Mouse (Mus musculus): ENCODE data around the gene Fam69a.
"Not testable (repeated sequence)": the region's sequence is repeated elsewhere in the genome, so short reads cannot be mapped to it uniquely, and the experiment has no call there.

The Fam69a gene

DNA sequence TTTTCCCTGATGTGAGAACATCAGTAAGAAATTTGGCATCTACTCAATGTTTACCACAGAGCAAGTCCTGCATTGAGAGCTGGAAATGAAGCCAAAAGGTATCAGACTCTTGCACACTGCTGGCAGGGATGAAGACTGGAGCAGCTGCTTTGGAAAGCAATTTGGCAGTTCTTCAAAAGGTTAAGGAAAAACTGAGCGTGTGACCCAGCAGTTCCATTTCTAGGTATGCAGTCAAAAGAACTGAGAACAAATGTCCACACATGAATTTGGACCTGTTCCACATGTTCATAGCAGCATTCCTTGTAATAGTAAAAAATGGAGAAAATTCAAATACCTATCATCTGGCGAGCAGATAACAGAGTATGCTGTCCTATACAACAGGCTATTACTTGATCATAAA lies 39.3 kb downstream of the Fam69a start:
- no peak for DNase-seq (ENCODE audit: extremely low spot score, low spot score)

DNA sequence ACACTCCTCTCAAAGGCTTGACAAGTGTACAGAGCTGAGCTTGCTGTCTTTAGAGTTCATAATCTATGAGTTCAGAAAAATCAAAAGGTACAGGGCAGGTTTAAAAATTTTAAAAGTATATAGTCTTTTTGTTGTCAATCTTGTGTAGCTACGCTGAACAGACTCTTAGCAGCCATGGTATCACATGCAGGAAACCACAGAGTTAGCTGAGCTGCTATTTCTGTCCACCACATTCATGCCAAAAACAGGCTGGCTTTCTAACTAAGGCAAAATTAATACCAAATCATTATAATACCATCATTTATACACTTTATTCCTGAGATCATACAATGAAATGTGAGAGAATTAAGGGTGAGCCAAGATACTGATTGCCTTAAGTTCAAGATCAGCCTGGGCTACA lies 40.4 kb downstream of the Fam69a start:
- DNase-seq (ENCODE audit: extremely low spot score, low spot score): no peak

DNA sequence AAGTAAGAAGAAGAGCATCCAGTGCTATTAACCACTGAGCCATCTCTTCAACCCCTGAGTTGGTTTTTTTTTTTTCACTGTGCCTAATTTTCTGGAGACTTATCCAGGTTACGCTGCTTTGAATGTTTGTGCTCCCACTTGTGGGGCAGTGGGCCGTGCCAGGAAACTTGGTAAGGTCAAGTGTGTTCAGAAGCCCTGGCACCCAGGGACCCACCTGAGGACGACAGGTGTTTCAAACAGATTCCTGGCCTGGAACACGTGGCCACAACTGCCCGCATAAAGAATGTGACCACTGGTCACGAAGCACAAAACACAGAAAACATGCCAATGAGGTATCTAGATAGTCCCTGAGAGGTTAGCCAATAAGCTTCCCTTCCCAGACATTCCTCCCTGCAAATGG lies 43.4 kb downstream of the Fam69a start:
- DNase-seq (ENCODE audit: extremely low spot score, low spot score): no peak

DNA sequence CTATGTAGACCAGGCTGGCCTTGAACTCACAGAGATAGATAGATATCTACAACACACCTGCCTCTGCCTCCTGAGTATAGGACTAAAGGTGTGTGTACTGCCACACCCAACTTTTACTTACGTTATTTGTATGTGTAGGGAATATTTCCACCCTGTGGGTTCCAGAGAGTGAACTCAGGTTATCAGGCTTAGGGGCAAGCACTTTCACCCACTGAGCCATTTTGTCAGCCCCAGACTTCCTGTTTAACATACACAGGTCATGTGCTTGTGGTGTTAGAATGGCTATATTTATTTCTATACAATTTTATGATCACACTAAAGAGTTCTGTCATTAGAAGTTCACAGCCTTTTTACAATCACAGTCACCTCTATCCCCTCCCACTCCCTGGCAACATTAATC lies 43.9 kb downstream of the Fam69a start:
- no peak for DNase-seq (ENCODE audit: extremely low spot score, low spot score)

DNA sequence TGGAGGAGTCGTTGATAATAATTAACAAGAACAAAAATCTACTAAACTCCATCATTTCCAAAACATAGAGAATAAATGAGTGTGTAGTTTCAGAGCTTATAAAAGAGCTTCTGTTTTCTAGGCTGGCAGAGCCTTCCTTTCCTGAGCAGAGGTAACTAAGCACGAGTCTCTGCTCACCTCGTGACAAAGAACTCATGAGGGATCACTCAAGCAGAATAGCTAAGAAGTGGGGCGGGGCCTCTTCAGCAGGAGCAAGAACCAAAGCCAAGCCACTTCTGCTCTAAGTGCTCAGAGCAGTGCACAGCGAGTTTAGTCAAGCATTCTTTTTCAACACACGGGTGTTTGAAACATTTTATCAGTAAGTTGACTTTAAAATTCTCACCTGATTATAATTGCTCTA lies 45.7 kb downstream of the Fam69a start:
- DNase-seq (ENCODE audit: extremely low spot score, low spot score): no peak

DNA sequence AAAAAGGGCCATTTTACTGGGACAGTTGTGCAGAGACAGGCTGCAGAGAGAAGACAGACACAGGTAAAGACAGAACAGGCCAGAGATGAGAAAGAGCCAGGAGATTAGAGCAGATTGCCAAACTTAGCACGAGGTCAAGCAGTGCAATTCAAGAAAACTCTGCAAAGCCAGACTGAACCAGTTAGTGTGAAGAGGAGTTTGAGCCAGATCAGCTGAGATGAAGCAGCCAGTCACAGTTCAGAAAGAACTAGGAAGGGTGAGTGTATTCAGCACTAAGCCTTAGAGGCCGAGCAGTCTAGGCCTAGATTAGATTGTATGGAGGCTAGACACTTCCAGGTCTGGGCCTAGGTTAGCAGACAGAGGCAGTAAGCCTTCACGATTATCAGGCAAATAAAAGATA lies 47.2 kb downstream of the Fam69a start:
- DNase-seq (ENCODE audit: extremely low spot score, low spot score): no peak

DNA sequence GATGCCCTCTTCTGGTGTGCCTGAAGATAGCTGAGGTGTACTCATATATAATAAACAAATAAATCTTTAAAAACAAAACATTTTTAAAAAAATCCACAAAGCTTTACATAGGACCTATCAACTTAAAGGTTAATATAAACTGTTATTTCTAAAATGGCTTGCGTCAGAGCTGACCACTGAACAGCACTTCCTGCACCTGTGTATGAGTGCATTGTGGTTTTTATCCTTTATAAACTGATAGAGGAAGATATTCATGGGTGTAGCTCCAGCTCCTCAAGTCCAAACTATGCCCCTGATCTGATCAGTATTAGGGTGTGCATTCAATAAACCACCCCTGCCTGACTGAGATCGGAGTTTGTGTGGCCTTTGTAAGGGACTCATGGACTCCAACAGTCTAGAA lies 48.0 kb downstream of the Fam69a start:
- DNase-seq (ENCODE audit: extremely low spot score, low spot score): no peak

DNA sequence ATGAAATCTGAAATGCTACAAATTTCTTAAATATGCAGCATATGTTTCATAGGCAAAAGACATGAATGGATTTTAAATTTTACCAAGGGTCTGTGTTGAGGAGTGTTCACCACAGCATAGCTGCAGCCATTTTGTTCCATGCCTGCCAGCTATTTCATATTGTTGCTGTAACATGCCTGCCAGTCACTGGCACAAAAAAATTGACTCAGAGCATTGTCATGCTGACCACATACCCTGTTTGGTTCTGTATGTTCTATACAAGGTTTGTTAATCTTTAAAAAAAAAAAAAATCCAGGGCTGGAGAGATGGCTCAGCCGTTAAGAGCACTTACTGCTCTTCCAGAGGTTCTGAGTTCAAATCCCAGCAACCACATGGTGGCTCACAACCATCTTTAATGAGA lies 48.4 kb downstream of the Fam69a start:
- not testable (repeated sequence) for DNase-seq (ENCODE audit: extremely low spot score, low spot score)

DNA sequence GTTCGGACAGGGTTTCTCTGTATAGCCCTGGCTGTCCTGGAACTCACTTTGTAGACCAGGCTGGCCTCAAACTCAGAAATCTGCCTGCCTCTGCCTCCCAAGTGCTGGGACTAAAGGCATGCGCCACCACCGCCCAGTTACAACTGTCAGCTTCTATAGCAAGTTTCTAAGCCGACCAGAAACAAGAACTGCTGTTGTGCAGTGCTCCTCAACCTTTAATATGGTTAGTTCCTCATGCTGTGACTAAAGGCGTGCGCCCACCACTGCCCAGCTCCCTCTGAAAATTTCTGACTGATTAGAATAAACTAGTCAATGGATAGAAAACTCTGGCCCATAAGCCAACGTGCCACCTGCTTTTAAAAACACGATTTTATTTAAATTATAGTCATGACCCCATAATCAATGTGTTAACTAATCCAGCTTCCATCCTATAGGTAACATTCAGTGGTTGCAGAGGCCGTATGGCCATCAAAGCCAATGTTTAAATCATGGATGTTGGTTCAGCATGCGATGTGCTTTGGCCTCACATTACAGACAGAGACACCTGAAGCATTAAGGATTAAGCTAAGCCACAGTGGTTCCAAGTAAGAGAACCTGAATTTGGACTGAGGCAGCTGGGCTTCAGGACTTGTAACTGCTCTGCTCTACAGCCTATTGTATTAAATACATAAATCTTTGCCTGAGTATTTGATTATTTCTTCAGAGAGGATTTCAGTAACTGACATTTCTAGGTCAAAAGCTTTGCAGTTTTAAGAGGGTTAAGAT lies 50.1 kb downstream of the Fam69a start:
- no peak for DNase-seq (ENCODE audit: extremely low spot score, low spot score)

DNA sequence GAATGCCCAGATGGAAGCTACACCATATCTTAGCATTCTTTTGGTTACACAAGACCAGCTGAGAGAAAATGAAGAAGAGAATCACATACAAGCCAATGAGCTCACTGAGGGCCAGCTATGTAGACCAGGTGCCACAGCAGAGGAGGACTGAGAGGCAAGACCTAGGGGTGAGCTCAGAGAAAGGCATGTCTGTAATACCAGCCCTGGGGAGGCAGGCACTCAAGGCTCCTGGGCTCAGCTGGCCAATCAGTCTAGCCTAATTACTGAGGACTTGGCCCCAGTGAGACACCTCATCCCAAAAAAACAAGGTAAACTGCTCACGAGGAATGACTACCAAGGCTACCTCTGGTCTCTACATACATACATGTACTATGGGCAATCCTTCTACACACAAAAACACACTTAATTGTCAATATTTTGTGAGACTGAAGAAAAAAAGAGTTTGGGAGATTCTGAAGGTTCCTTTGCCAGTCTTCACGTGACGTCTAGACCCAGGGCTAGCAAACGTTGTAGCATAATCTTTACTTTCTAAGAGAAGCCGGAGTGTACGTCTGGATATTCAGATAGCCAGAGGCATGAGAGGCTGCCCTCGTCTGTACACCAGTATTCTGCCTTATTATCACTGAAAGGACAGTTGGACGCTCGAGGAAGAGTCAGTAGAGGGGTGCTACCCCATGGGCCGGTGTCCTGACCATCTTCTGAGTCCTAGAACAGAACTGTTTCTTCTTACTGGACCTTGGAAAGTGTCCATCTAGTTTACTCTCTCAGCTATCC lies 51.9 kb downstream of the Fam69a start:
- no peak for DNase-seq (ENCODE audit: extremely low spot score, low spot score)

DNA sequence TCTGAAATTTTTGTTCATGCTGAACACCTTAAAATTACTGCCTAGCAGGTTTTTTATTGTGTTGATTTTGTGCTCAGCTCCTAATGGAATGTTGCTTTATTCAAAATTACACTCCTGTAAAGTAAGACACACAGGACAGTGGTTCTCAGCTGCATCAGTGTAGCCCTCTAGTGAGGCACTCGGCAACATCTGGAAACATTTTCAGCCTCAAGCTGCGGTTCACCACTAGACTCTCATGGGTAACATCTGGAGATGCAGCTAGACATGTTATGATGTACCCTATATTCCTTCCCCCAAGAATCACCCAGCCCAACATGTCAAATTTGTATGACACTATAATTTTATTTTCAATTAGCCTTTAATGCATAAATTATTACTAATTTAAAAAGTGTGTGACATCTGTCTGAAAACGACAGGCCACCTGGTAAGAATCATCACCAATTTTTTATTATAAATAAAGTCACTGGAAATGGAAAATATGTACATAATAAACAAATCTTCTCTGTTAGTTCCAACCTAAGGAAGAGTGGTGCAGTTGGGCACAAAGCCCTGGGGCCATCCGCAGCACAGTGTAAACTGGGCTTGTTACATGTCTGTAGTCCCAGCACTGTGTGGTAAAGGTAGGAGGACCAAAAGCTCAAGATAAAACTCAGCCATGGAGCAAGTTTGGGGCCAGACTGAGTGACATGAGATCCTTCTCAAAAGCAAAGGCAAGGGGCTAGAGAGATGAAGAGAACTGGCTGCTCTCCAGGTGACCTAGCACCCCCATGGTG lies 53.5 kb downstream of the Fam69a start:
- no peak for DNase-seq (ENCODE audit: extremely low spot score, low spot score)

DNA sequence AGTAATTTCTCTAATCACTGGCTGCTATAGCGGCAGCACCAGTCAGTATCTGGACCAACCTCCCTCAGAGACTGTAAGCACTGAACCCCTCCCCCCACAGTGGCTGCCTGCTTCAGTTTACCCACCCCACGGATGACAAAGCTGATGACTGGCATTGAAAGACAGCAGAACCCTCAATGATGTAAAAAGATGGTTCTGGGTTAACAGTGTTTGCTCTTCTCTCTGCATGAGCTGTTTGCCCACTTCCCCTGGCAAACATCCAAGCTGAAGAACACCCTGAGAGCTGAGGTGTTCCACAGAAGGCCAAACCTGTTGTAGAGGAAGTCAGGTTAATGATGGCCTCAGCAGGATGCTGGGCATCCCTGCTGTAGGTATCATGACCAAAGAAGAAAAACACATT lies 54.3 kb downstream of the Fam69a start:
- DNase-seq (ENCODE audit: extremely low spot score, low spot score): no peak

DNA sequence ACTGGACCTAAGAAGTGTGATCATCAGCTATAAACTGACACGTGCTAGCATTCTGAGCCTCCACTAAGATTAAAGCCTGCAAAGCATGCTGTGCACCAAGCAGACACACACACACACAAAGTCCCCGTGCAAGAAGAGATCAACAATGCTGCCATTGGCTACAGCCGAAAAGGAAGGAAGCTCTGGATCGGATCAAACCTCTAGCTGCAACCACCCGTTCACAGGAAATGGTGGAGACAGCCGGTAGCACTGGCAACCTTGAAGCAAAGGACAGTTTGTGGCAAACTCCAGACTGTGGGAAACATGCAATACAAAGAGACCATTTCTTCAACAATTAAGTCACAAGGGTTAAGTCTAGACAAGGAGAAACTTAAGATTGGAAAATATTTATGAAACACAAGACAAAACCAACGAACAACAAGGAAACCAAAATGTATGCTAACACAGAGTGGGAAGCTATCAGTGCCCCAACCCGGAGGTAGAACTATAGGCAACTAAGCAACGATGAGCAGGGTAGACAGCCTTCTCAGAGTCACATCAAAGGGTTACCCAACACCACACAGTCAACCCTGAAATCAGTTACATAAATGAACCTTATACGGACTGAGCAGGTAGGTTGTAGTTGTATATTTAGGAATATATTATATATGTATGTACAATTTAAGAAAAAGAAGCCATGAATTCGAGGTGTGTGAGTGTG lies 60.2 kb downstream of the Fam69a start:
- no peak for DNase-seq (ENCODE audit: extremely low spot score, low spot score)

DNA sequence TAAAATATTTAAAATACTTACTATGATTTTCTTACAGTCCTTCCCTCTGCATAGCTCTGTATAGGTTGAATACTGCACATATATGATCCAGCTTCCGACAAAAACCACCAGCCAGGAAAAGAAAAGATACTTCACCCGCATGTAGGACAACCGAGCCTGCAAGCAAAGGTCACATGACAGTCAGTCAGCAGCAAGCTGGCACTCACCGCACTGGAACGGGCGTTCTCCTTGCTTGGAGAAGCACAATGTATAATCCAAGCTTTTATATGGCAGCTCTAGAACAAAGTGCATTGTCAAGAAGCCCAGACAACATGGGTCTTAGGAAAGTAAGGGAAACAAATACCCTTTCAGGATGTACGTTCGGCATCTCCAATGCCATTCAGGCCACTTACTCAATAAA lies 62.3 kb downstream of the Fam69a start:
- DNase-seq (ENCODE audit: extremely low spot score, low spot score): no peak

DNA sequence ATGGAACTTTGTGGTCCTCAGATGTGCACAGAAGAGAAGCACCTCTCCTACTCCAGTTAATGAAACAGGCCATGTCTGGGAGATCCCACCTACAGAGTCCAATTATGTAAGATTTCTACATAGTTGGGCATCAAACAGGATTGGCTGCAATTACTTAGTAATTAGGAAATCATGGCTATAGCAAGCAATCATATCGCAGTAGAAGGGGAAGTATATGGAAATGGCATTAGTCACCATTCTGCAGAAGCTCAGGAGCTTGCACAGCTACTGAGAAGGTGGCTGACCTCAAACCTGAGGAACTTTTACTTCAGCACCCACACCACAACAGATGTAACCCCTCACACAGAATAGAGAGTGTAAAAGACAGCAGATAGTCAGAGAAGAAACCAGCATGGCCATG lies 64.0 kb downstream of the Fam69a start:
- no peak for DNase-seq (ENCODE audit: extremely low spot score, low spot score)

DNA sequence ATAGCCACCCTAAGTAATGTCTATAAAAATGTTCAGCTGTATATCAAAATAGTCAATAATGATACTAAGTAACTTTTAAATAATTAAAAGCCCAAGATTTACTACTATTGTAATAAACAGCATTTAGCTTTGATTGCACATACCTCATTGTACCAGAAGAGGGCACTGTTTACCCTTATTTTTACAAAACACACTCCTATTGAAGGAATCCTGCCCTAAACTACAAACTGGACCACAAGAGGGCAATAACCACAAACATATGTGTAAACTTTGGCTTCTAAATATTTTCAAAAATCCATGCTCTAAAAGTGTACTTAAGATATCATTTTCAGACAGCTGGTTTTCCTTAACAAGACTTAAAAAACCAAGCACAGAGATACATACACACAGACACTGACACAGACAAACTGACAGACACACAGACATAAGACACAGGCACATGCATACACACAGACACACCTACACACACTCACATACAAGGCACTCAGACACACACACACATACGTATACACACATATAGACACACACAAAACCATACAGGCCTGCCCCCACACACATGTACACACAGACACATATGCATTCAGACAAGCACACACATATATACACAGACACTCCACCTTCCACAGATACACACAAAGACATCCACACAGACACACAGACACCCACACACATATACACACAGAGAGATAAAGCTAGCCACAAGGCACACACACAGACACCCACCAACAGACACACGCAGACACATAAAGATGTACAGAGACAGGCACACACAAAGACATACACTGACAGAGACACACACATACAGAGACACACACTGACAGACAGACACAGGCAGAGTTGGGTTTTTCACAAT lies 65.3 kb downstream of the Fam69a start:
- no peak for DNase-seq (ENCODE audit: extremely low spot score, low spot score)

DNA sequence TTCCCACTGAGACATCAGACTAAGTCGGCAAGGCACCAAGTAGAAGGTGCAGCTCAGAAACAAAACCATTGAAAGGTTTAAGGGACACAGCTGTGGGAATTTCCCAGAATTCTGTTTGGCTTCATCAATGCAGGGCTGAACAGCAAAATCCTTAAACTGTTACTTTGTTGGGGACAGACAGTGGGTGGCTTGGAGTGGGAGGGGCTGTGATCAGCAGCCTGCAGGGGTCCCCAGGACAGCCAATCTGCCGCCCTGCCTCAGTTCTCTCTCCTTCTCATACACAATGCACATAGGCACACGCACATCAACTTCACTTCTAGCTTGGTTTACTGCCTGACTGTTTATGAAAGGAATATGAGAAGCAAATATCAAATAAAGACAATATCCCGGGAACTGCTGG lies 71.6 kb downstream of the Fam69a start:
- DNase-seq (ENCODE audit: extremely low spot score, low spot score): no peak

DNA sequence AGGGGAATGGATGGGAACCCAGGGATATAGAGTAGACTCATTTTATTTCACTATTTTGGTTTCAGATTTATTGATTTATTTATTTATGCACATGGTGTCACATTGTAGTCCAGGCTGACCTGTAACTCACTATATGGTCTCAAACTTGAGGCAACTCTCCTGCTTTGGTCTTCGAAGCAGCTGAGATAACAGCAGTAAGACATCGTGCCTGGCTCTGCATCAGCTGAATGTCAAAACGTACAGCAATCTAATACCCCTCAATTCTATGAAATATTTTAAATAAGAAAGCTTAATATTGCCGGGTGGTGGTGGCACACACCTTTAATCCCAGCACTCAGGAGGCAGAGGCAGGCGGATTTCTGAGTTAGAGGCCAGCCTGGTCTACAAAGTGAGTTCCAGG lies 75.9 kb downstream of the Fam69a start:
- no peak for DNase-seq (ENCODE audit: extremely low spot score, low spot score)

DNA sequence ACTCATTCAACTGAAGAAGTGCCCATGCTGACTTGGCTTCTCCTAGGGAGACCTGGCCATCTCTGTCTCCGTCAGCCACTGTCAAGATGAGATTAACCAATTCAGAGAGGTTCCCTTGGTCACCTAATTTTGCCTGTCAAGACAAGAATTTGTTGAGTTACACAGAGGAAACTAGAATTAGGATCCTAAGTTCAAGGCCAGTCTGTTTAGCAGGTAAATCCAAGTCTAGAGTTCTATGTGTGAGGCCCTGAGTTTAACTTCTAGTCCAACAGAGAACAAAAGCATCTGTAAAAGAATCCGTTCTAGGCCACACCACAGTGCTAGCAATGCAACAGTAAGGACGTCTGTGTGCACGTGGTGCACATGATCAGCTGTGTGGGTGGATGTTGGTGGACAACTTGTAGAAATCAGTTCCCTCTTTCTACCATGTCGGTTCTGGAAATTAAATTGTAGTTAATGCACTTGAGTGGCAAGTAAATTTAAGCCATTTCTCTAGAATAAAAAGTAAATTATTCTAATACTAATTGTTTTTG lies 76.7 kb downstream of the Fam69a start:
- DNase-seq (ENCODE audit: extremely low spot score, low spot score): no peak

DNA sequence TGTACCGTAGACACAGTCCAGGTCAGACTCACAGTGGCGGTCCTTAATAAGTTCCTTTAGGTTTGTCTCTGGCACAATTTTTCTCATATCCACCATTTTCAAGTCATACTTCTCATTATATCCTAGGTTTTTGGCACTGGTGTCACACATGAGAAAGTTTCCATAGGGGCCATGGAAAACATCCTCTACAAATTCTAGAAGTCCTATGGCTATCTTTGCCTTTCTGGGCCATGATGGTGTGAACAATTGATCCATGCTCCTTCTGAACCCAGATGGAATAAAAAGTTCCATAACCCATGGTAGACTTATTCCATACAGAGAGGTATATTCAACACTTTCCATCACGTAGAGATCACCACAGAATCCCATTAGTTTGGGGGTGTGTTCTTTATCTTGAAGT lies 77.2 kb downstream of the Fam69a start:
- no peak for DNase-seq (ENCODE audit: extremely low spot score, low spot score)

Measured in neural tube, embryonic 10.5 days (tissue).